Mouse (Mus musculus): ENCODE measurements at regions not wholly inside any gene's neighbourhood (a gene's known extent, or its start where the extent isn't known, plus 50 kb on each side); places are given as distances from the start of the nearest gene placed in this dataset.
A peak's percentile ranks its signal among the peaks of the same experiment; 100 is the strongest.

DNA sequence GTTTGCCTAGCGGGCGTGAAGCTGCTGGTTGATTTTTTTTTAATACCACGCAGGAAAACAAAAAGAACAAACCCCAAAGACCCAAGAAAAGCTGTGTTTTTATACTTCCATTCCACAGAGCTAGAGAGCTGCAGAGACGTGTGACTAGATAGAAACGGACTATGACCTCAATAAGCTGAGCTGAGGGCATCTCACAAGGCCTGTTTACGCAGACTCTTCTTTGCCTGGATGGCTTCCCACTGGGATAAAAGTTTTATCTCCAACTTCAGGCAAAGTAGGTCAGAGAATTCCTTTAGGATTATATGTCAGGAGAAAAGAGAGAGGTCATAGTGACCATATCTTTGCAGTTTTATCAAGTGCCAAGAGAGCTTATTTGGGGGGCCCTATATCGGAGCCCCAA, 199.4 kb downstream of the Mreg start:
- H3K4me2 ChIP-seq: no peak overlapping the region
- H3K4me3 ChIP-seq: no peak overlapping the region
- no peaks in the 10 kb centered on the region for H3K27me3 ChIP-seq
- no peaks in the 10 kb centered on the region for H3K4me1 ChIP-seq
- H3K9me3 ChIP-seq (replicated peaks): no peaks in the 10 kb centered on the region
- no peak overlapping the region for H3K27ac ChIP-seq
- H3K36me3 ChIP-seq (ENCODE audit: poor library complexity, severe bottlenecking): no peaks in the 10 kb centered on the region
- H3K9ac ChIP-seq: no peak overlapping the region
- no peak for ATAC-seq
- 71% methylated on average over 7 of the region's 7 CpGs for WGBS

DNA sequence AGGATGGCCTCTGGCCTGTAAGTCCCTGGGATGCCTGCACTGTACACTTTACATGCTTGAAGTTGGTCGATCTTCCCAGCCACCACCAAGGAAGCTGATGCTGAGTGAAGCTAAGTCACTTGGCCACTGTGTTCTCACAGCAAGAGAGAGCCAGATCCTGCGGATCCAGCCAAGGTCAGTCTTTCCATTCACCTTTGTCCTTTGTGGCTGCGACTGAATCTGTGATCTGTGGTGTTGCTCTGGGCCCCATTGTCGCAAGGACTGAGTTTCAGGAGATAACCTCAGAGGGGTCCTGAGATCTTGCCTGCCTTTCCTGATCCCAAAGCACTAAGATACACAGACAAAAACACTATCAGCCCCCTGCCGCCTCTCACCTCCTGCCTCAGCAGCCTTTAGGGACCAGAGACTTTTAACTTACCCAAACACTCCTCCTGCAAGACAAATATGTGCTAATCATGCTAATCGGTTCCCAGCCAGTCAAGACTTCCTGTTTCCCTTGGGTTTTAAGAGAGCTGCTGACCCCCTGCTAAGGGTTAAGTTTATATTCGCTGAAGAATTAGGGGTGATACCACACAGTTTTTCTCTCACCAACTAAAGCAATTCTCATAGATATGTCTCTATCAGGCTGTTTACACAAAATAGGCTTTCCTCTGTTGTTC, 202.7 kb downstream of the Mreg start:
- Histone ChIP-seq H3K9ac (no peak overlapping the region), H3K36me3 (ENCODE audit: poor library complexity, severe bottlenecking) (no peaks in the 10 kb centered on the region), H3K27ac (no peak overlapping the region), H3K27me3 (no peaks in the 10 kb centered on the region), H3K4me1 (peaks cover 13% of the 10 kb centered on the region), H3K4me3 (no peak overlapping the region), H3K4me2 (no peak overlapping the region), H3K9me3 (replicated peaks) (no peaks in the 10 kb centered on the region)
- 60% methylated on average over 7 of the region's 7 CpGs for WGBS
- no peak for ATAC-seq

DNA sequence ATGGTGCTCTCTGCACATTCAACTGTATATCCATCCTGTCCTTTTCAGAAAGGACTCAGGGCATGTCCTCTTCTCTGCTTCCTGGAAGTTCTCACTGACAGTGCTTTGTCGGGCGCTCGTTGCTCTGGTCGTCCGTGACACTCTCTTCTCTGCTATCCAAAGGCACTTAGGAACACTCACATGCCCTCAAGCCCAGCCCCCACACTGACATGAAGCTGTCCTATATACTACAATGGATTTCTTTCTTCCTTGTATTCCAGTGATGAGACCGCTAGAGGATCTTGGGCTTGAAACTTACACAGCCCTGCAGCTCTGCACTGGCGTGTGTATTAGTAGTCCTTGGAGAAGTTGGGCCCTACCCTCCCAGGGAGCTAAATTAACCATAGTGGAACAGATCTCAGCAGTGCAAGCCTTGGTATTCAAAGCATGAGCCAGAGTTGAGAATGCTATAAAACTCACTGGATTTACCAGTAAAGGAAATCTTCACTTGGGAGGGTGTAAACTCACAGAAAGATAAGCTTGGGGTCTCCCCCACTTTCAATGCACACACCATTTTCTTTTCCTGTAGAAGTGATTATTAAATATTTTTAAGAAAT, 205.3 kb downstream of the Mreg start:
- 80% methylated on average over 7 of the region's 7 CpGs for WGBS
- H3K4me1 ChIP-seq: peaks cover 13% of the 10 kb centered on the region
- no peaks in the 10 kb centered on the region for H3K9me3 ChIP-seq (replicated peaks)
- H3K27me3 ChIP-seq: no peaks in the 10 kb centered on the region
- H3K27ac ChIP-seq: no peak overlapping the region
- ATAC-seq: no peak
- no peaks in the 10 kb centered on the region for H3K36me3 ChIP-seq (ENCODE audit: poor library complexity, severe bottlenecking)
- H3K4me2 ChIP-seq: no peak overlapping the region
- H3K9ac ChIP-seq: no peak overlapping the region
- no peak overlapping the region for H3K4me3 ChIP-seq

DNA sequence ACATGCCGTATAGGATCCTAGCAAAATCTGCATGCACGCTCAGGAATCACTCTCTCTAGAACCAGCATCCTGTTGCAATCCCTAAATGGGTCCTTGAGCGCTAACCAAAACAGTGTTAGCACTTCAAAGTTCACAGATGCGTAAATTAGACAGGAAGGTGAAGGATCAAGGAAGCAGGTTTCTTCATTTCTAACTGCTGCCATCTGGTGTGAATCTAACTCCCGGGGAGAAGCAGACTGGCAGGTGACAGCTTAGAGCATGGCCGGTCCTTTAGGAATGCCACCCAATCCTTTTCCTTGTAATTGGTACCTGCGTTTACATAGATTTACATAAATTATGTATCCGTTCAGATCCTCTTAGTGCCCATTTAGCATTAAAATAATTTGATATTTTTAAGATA, 206.2 kb downstream of the Mreg start:
- Histone ChIP-seq H3K4me2 (no peak overlapping the region), H3K27ac (no peak overlapping the region; the same call in 1 of the 2 replicates), H3K9me3 (replicated peaks) (no peaks in the 10 kb centered on the region), H3K9ac (no peak overlapping the region), H3K27me3 (no peaks in the 10 kb centered on the region), H3K4me1 (peaks cover 13% of the 10 kb centered on the region), H3K4me3 (no peak overlapping the region), H3K36me3 (ENCODE audit: poor library complexity, severe bottlenecking) (no peaks in the 10 kb centered on the region)
- ATAC-seq: peak; percentile 46; the same call in 1 of the 2 replicates
- WGBS: 47% methylated on average over 8 of the region's 8 CpGs

DNA sequence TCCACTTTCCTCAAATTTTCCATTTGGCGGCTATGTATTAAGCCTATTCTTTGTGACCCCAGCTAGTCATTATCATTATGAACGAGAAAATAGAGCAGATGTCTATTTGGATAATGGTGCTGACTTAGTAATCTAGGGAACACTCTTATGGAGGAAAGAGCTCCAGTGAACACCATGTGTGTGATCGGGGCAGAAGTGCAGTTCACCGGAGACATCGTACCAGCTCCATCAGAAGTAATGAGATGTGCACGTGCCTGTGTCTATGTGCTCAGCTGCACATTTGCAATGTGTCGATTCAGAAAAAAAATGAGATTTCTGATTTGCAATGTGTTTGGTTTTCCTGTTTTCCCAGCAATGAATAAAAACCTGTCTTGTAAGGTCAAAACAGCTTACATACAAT, 206.6 kb downstream of the Mreg start:
- Histone ChIP-seq H3K9ac (no peak overlapping the region), H3K4me2 (no peak overlapping the region), H3K9me3 (replicated peaks) (no peaks in the 10 kb centered on the region), H3K27me3 (no peaks in the 10 kb centered on the region), H3K36me3 (ENCODE audit: poor library complexity, severe bottlenecking) (no peaks in the 10 kb centered on the region), H3K4me1 (peaks cover 13% of the 10 kb centered on the region), H3K4me3 (no peak overlapping the region), H3K27ac (no peak overlapping the region)
- WGBS: 73% methylated on average over 7 of the region's 7 CpGs
- ATAC-seq: peak; percentile 60; the same call in 1 of the 2 replicates

DNA sequence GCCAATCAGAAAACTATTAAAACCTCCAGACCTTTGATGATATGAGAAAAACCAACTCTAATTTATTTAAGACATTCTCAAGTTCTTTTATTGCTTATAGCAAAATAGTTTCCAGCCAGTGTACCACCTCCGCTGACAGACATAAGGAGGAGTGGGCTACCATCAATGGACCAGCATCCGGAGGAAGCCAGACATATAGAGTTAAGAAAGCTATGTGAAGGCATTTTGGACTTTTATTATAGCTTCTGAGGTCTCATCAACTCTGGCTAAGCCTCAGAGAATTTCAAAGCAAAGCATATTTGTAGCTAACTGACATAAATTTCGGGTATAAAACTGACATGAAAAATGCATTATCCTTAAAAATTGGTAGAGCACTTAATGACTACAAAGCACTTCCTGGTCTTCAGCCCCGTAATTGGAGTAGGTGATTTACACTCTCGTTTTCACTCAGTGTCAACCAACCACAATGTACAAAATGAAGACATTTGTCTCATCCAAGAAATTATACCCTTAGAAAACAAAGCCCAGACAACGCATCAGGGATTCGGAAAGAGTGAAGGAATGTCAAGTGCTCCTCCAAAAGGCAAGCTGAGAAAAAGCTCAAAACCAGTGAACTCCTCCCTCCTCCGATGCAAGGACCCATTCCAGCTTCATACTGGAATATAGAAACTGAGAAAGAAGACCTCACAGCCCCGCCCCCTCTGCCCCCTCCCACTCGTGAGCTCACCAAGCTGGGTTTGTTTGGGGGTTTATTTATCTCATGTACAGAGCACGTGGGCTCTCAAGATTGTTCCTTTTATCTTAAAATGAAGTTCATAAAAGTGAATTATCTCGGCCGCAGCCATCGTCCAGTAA, 208.5 kb downstream of the Mreg start:
- no peak for ATAC-seq
- H3K4me1 ChIP-seq: peaks cover 13% of the 10 kb centered on the region
- H3K9me3 ChIP-seq (replicated peaks): no peaks in the 10 kb centered on the region
- H3K4me3 ChIP-seq: no peak overlapping the region
- H3K36me3 ChIP-seq (ENCODE audit: poor library complexity, severe bottlenecking): no peaks in the 10 kb centered on the region
- no peak overlapping the region for H3K4me2 ChIP-seq
- no peak overlapping the region for H3K9ac ChIP-seq
- no peak overlapping the region for H3K27ac ChIP-seq
- H3K27me3 ChIP-seq: no peaks in the 10 kb centered on the region
- WGBS: 82% methylated on average over 14 of the region's 14 CpGs

DNA sequence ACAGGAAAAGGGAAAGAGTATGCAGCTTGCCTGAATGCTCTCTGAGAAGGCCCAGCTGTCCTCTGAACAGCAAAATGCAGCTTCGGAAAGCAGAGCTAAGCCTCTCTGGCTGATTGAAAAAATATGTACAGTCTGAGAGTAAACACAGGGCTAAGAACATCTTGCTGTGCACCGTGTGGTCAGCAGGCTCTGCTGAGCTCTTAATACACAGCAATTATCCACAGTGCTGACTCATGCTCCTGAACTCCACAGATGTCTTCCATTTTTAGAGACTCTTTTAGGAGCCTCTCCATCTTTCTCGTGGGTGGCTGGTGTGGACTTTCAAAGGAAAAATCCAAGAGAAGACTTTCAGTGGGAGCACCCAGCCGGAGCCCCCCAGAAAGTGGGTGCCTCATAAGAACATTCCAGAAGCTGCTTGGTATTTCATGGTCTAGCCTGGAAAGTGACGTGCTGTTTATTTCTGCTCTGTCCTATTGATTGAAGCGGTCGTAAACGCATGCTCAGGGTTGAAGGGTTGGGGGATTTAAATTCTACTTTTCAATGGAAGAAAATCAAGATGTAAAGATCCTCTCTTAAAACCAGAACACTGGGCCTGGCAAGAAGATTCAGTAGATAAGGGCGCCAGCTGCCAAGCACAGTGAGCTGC, 209.5 kb downstream of the Mreg start:
- no peak overlapping the region for H3K9ac ChIP-seq
- no peaks in the 10 kb centered on the region for H3K9me3 ChIP-seq (replicated peaks)
- 79% methylated on average over 9 of the region's 9 CpGs for WGBS
- no peaks in the 10 kb centered on the region for H3K27me3 ChIP-seq
- no peaks in the 10 kb centered on the region for H3K36me3 ChIP-seq (ENCODE audit: poor library complexity, severe bottlenecking)
- H3K4me3 ChIP-seq: no peak overlapping the region
- no peak overlapping the region for H3K27ac ChIP-seq
- H3K4me2 ChIP-seq: no peak overlapping the region
- H3K4me1 ChIP-seq: peaks cover 13% of the 10 kb centered on the region
- no peak for ATAC-seq

DNA sequence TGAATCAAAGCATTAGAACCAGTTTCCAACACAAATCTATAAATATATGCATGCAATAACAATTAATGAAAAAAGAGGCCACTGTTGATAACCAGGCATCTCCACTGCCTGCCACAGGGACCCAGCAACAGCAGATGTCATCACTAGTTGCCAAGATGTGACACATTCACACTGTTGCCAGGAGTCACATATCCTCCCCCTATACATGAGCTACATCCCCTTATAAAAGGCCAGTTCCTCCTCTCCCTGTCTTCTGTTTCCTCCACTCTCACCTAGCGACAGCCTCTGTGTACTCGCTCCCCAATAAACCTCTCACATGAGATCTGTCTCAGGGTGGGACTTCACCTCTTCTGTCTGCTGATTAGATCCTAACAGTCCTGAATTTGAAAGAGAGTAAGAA, 211.4 kb downstream of the Mreg start:
- no peaks in the 10 kb centered on the region for H3K27me3 ChIP-seq
- H3K9ac ChIP-seq: no peak overlapping the region
- no peak overlapping the region for H3K27ac ChIP-seq
- no peak overlapping the region for H3K4me3 ChIP-seq
- no peak overlapping the region for H3K4me2 ChIP-seq
- no peaks in the 10 kb centered on the region for H3K36me3 ChIP-seq (ENCODE audit: poor library complexity, severe bottlenecking)
- no peak for ATAC-seq
- H3K9me3 ChIP-seq (replicated peaks): no peaks in the 10 kb centered on the region
- WGBS: 94% methylated on average over 2 of the region's 2 CpGs
- peaks cover 4% of the 10 kb centered on the region; the same call in 1 of the 2 replicates for H3K4me1 ChIP-seq

DNA sequence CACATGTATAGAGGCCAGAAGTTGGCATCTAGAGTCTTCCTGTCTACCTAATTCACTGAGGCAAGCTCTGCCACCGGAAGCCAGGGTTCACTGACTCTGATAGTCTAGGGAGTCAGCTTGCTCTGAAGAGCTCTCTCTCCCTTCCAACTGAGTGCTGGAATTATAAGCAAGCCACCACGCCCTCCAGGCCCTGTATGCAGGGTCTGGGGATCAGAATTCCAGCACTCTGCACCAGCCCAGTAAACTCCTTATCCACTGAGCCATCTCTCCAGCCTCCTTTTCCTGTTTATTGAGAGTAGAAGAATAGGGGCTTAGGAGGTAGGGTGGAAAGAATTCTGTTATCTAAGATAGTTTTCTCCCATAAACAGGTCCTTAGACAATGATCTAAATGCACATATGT, 215.3 kb downstream of the Mreg start:
- H3K9me3 ChIP-seq (replicated peaks): no peaks in the 10 kb centered on the region
- no peak for ATAC-seq
- no peak overlapping the region for H3K9ac ChIP-seq
- H3K4me3 ChIP-seq: no peak overlapping the region
- no peaks in the 10 kb centered on the region for H3K4me1 ChIP-seq
- H3K36me3 ChIP-seq (ENCODE audit: poor library complexity, severe bottlenecking): no peaks in the 10 kb centered on the region
- 68% methylated on average over 2 of the region's 2 CpGs for WGBS
- H3K27me3 ChIP-seq: no peaks in the 10 kb centered on the region
- no peak overlapping the region for H3K27ac ChIP-seq
- no peak overlapping the region for H3K4me2 ChIP-seq

DNA sequence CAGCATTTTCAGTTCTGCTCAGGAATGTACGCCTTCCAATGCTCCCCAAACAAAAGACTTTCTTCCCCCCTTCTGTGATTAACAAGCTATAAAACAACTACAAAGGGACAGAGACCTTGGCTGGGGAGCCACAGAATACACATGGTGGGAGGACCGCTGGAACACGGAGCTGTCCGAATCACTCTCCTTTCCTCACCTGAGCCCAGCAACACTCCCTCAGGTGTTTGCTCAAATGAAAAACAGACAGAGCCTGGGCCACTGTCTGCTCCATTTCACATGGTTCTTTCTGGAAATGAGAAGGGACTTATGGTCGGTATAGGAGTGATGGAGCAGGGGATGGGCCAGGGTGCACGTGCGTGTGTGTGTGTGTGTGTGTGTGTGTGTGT, 215.9 kb downstream of the Mreg start:
- WGBS: 51% methylated on average over 7 of the region's 7 CpGs
- H3K4me3 ChIP-seq: no peak overlapping the region
- no peaks in the 10 kb centered on the region for H3K27me3 ChIP-seq
- no peak for ATAC-seq
- no peak overlapping the region for H3K9ac ChIP-seq
- H3K4me1 ChIP-seq: no peaks in the 10 kb centered on the region
- H3K27ac ChIP-seq: no peak overlapping the region
- H3K36me3 ChIP-seq (ENCODE audit: poor library complexity, severe bottlenecking): no peaks in the 10 kb centered on the region
- H3K4me2 ChIP-seq: no peak overlapping the region
- H3K9me3 ChIP-seq (replicated peaks): no peaks in the 10 kb centered on the region

DNA sequence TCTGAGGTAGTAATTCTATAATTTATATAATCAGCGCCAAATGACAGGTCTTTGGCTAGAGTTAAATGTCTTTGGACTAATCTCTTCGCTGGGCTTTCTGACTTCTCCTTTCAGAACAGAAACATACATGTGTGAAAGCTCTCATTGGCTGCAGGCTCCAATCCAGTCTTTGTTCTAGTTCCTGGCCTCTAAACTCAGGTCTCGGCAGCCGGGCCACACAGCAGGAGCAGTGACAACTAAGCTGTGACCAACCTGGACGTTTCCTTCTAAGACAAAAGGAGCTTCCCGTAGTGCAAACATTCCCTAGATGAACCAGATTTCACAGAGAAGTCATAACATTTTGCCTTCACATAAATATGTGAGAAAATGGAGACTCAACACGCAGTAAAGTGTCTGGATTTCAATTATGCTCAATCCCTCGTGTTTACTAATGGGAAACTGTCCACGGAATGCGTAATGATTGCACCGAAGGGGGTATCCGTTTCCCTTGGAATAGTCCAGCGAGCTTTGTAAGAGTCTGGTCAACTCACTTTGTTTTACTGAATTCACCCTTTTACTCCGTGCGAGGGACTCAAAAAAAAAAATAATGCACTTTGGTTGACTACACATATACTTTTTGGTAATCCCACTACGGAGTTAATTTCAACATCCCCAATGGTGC, 216.4 kb downstream of the Mreg start:
- no peaks in the 10 kb centered on the region for H3K27me3 ChIP-seq
- H3K9me3 ChIP-seq (replicated peaks): no peaks in the 10 kb centered on the region
- no peak overlapping the region for H3K4me3 ChIP-seq
- H3K9ac ChIP-seq: no peak overlapping the region
- no peaks in the 10 kb centered on the region for H3K4me1 ChIP-seq
- no peak overlapping the region for H3K4me2 ChIP-seq
- H3K27ac ChIP-seq: no peak overlapping the region
- no peaks in the 10 kb centered on the region for H3K36me3 ChIP-seq (ENCODE audit: poor library complexity, severe bottlenecking)
- ATAC-seq: no peak
- WGBS: 43% methylated on average over 16 of the region's 16 CpGs

DNA sequence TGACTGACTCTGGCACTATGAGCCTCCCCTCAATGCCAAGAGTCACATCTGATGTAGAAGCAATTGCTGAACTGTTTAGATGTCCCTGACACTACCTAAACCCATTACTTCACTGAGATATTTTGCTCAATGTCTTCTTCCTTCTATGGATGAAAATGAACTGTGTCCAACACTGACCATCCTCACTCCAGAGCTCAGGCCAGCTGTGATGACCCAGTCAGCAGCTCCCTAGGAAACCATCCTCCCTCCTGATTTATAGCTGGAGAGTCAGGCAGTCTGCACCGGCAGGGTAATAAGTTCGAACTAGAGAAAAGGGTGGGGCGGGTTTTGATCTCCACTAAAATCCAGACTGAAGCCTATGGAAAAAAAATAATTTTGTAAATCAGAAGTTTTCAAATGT, 221.2 kb downstream of the Mreg start:
- H3K4me1 ChIP-seq: no peaks in the 10 kb centered on the region
- no peak overlapping the region for H3K27ac ChIP-seq
- ATAC-seq: no peak
- no peak overlapping the region for H3K4me2 ChIP-seq
- no peaks in the 10 kb centered on the region for H3K36me3 ChIP-seq (ENCODE audit: poor library complexity, severe bottlenecking)
- 97% methylated on average over 3 of the region's 3 CpGs for WGBS
- no peaks in the 10 kb centered on the region for H3K9me3 ChIP-seq (replicated peaks)
- H3K27me3 ChIP-seq: no peaks in the 10 kb centered on the region
- H3K9ac ChIP-seq: no peak overlapping the region
- H3K4me3 ChIP-seq: no peak overlapping the region
